In the genomic region with DNA sequence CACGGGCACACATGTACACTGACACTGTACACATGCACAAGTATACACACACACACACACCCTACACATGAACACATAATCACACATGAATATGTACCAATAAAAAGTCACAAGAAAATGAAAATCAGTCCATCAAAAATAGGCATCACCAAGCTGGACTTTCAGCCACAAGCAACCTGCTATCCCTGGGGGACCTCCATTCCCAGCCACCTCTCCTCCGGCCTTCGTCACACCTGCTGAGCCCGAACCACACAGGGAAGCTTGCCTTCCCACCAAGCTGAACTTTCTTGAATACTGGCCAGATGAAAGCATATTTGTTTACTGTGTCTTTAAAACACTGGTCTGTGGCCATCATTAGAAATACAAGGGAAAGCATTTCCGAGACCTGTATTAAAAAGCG, we compare ENCODE assay signal across 19 mouse cellular contexts.
DNase-seq lines count a peak whose midpoint lies in the region; ATAC-seq lines count a peak whose summit lies in the region.
"Had no signal": no experiment of that assay in that cellular context is flagged by ENCODE, and none has a peak within 500 bp of the region (broad histone marks: within the 10 kb centered on the region; RNA-seq: fewer than 3 reads in every experiment).

No protein-coding gene starts in this region.

- H3K4me3 ChIP-seq in megakaryocyte, embryonic 14.5 days (replicated peaks), result peak overlapping the region; percentile 15

- H3K36me3 ChIP-seq in megakaryocyte, embryonic 14.5 days (replicated peaks; ENCODE audit: low read length), result peaks cover 33% of the 10 kb centered on the region

- intact Hi-C loops in heart, postnatal 25 days (cut with DNase I), result no loop called here

- peaks cover 80% of the 10 kb centered on the region for H3K4me1 ChIP-seq in megakaryocyte, embryonic 14.5 days

- ATAC-seq in megakaryocyte, adult 5-6 weeks (ENCODE audit: poor library complexity, severe bottlenecking), result no peak
- ATAC-seq: activated CD4-positive, CD25-positive, alpha-beta regulatory T cell, adult 4 months; CD4-positive, CD25-positive, alpha-beta regulatory T cell, adult 4 months; Patski had no signal

- DNase-seq in heart, adult 11 months, result peak; percentile 75
- DNase-seq in heart, postnatal 25 days (ENCODE audit: low spot score), result no peak
- DNase-seq: adrenal gland, adult 2 months; adrenal gland, adult 8-10 months; adrenal gland, postnatal 10 days; adrenal gland, postnatal 14 days; adrenal gland, postnatal 25 days; adrenal gland, postnatal 36 days; B cell, adult 2 months; cerebellum, adult 11 months; cerebellum, adult 11-12 months; cerebellum, adult 18-20 months had no signal

- H3K9me3 ChIP-seq in megakaryocyte, embryonic 14.5 days, result no peaks in the 10 kb centered on the region
- H3K9me3 ChIP-seq: G1E had no signal

- no peaks in the 10 kb centered on the region for H3K27me3 ChIP-seq in megakaryocyte, embryonic 14.5 days (replicated peaks)
- H3K27me3 ChIP-seq: CH12.LX, Patski had no signal
